Mouse (Mus musculus) brain, embryonic 14.5 days (tissue): ENCODE results near the gene Troap. TPM values are rescaled to one million over a fixed set of nuclear protein-coding genes. Genes with fewer than 3 reads are reported as not detected.
A peak's percentile ranks its signal among the peaks of the same experiment; 100 is the strongest.

ENCODE experiments used
- DNase-seq: peaks from one replicate; pipeline ENCODE4 v3.0.0-alpha.2; 2011; ENCODE audit warnings: low read depth
- CTCF ChIP-seq: fragments of 200-500 bp; IDR thresholded peaks from 2 replicates; pipeline ENCODE4 v1.5.1; 2012; ENCODE audit warnings: inconsistent platforms, mild to moderate bottlenecking, moderate library complexity, borderline replicate concordance; ENCODE audit not compliant: insufficient read depth, insufficient read length; ENCODE audit errors: extremely low read depth
- POLR2A ChIP-seq: fragments of 200-500 bp; IDR thresholded peaks from 2 replicates; pipeline ENCODE4 v1.6.1; 2012; ENCODE audit warnings: mild to moderate bottlenecking, inconsistent platforms, borderline replicate concordance; ENCODE audit not compliant: poor library complexity, insufficient read depth, insufficient read length, severe bottlenecking; ENCODE audit errors: extremely low read depth
- polyA plus RNA-seq: library from polyadenylated mRNA; depleted of rRNA; stranded (reverse); fragments of >200 nt; gene quantifications from 2 replicates; pipeline ENCODE4 v1.2.3, GENCODE M21; 2012

Troap gene
- polyA plus RNA-seq, 1 experiment: 12.1 TPM

GRCm38 (mm10) chr15:99079804-99080203 lies 5.4 kb downstream of the Troap start:
- no peak for DNase-seq
- no peak for TF ChIP-seq POLR2A
- TF ChIP-seq CTCF: no peak

GRCm38 (mm10) chr15:99082322-99082721 lies 7.9 kb downstream of the Troap start:
- DNase-seq: no peak
- no peak for TF ChIP-seq POLR2A
- no peak for TF ChIP-seq CTCF

GRCm38 (mm10) chr15:99082840-99083239 lies 8.5 kb downstream of the Troap start:
- TF ChIP-seq POLR2A (no peak), CTCF (no peak)
- no peak for DNase-seq

GRCm38 (mm10) chr15:99083258-99083657 lies 8.9 kb downstream of the Troap start:
- peak; percentile 71 for DNase-seq
- no peak for TF ChIP-seq POLR2A
- TF ChIP-seq CTCF: peak; percentile 69

- TF ChIP-seq POLR2A (no peak), CTCF (no peak)
- no peak for DNase-seq
Observed at GRCm38 (mm10) chr15:99083867-99084557, 9.6 kb downstream of the Troap start.

- DNase-seq: no peak
- no peak for TF ChIP-seq CTCF
Observed at GRCm38 (mm10) chr15:99084618-99085017, 10.2 kb downstream of the Troap start.

GRCm38 (mm10) chr15:99085997-99086396 lies 11.6 kb downstream of the Troap start:
- TF ChIP-seq CTCF (no peak), POLR2A (no peak)
- DNase-seq: no peak

GRCm38 (mm10) chr15:99087253-99088075 lies 13.1 kb downstream of the Troap start, which contains the start of gene C1ql4:
Gene C1ql4 (minus strand): TSS chr15:99087817.
- TF ChIP-seq POLR2A (no peak), CTCF (peak; percentile 42; the same call in 1 of the 2 replicates)
- no peak for DNase-seq

- TF ChIP-seq CTCF (peak; percentile 79), POLR2A (no peak)
- peak; percentile 82 for DNase-seq
Observed at GRCm38 (mm10) chr15:99088292-99088691, 13.9 kb downstream of the Troap start.

GRCm38 (mm10) chr15:99089069-99089468 lies 14.7 kb downstream of the Troap start:
- TF ChIP-seq POLR2A (no peak), CTCF (no peak)
- no peak for DNase-seq

GRCm38 (mm10) chr15:99092870-99093269 lies 18.5 kb downstream of the Troap start, which contains the start of gene Dnajc22:
Gene Dnajc22 (plus strand): TSS chr15:99093170.
- DNase-seq: no peak
- no peak for TF ChIP-seq CTCF
- no peak for TF ChIP-seq POLR2A
